Mouse (Mus musculus) left cerebral cortex, adult 18-20 months (tissue): ENCODE results near the gene Kpna7. TPM values are rescaled to one million over a fixed set of nuclear protein-coding genes. Genes with fewer than 3 reads are reported as not detected.

ENCODE experiments used
- total RNA-seq, 2 experiments: library from RNA; stranded (reverse); gene quantifications; 2 replicates each; pipeline ENCODE4 v1.2.3; 2021

Kpna7 gene
- total RNA-seq, 2 experiments from 2014 or later: not detected

Other genes with a start within 250 kb of the Kpna7 start
- gene Smurf1, start 118.2 kb downstream of the Kpna7 start, total RNA-seq: 10 to 100 TPM; 37.9 to 38.7 TPM
- not detected for gene Gm4871, start 51.3 kb downstream of the Kpna7 start, total RNA-seq
- not detected for gene 1700018F24Rik, start 41.0 kb downstream of the Kpna7 start, total RNA-seq
- 100 to 1,000 TPM; 199 to 210 TPM for gene Arpc1a, start 200 bp downstream of the Kpna7 start, total RNA-seq
- gene Arpc1b, start 30.2 kb upstream of the Kpna7 start, total RNA-seq: 10 to 100 TPM; 14.5 to 19.8 TPM
- 10 to 100 TPM; 91.3 to 96.3 TPM for gene Pdap1, start 56.2 kb upstream of the Kpna7 start, total RNA-seq
- gene Bud31, start 56.3 kb upstream of the Kpna7 start, total RNA-seq: 10 to 100 TPM; 75.7 to 78.8 TPM
- 10 to 100 TPM; 21.5 to 22.4 TPM for gene Ptcd1, start 83.1 kb upstream of the Kpna7 start, total RNA-seq
- 10 to 100 TPM; 19.9 to 25.1 TPM for gene Cpsf4, start 83.2 kb upstream of the Kpna7 start, total RNA-seq
- gene Atp5j2, start 108.0 kb upstream of the Kpna7 start, total RNA-seq: 100 to 1,000 TPM; 223 to 245 TPM
- 10 to 100 TPM; 11.8 to 15.8 TPM for gene Zkscan14, start 117.8 kb upstream of the Kpna7 start, total RNA-seq
- 1 to 10 TPM; 9.4 to 9.5 TPM for gene Zkscan5, start 120.5 kb upstream of the Kpna7 start, total RNA-seq
- 10 to 100 TPM; 30.0 to 33.0 TPM for gene Zfp655, start 147.7 kb upstream of the Kpna7 start, total RNA-seq
- gene Zscan25, start 196.5 kb upstream of the Kpna7 start, total RNA-seq: 10 to 100 TPM; 19.6 to 22.9 TPM